Mouse (Mus musculus): ENCODE data around the gene Mical1. TPM values are rescaled to one million over a fixed set of nuclear protein-coding genes. Genes with fewer than 3 reads are reported as not detected.

The Mical1 gene
- polyA plus RNA-seq, 1 experiment = 34.2 TPM

- no peak for TF ChIP-seq CTCF (IDR thresholded peaks at IDR 0.05; ENCODE audit: borderline replicate concordance, extremely low read depth, insufficient read depth, insufficient read length)
- DNase-seq (ENCODE audit: low read depth) = no peak
These were observed 59.9 kb downstream of the Mical1 start for GRCm38 (mm10) chr10:41535991-41536390.

Other genes with a start within 250 kb of the Mical1 start
- gene Fig4, start 173.1 kb upstream of the Mical1 start, polyA plus RNA-seq (2012; rRNA removed) = 15.8 and 19.4 TPM in 2 replicates
- 0.09 and 0.25 TPM in 2 replicates for gene Ak9, start 172.3 kb upstream of the Mical1 start, polyA plus RNA-seq (2012; rRNA removed)
- gene Zbtb24, start 25.9 kb upstream of the Mical1 start, polyA plus RNA-seq (2012; rRNA removed) = 23.0 and 23.1 TPM in 2 replicates
- 41.5 and 52.2 TPM in 2 replicates for gene Smpd2, start 14.1 kb downstream of the Mical1 start, polyA plus RNA-seq (2012; rRNA removed)
- gene Ppil6, start 14.1 kb downstream of the Mical1 start, polyA plus RNA-seq (2012; rRNA removed) = 2.0 and 2.1 TPM in 2 replicates
- 57.1 and 58.2 TPM in 2 replicates for gene Cd164, start 43.1 kb downstream of the Mical1 start, polyA plus RNA-seq (2012; rRNA removed)
- gene Ccdc162, start 240.3 kb downstream of the Mical1 start, polyA plus RNA-seq (2012; rRNA removed) = 1.1 and 2.5 TPM in 2 replicates